Mouse (Mus musculus): ENCODE results near the gene Chn1.
A peak's percentile ranks its signal among the peaks of the same experiment; 100 is the strongest.

Chn1 gene

DNA sequence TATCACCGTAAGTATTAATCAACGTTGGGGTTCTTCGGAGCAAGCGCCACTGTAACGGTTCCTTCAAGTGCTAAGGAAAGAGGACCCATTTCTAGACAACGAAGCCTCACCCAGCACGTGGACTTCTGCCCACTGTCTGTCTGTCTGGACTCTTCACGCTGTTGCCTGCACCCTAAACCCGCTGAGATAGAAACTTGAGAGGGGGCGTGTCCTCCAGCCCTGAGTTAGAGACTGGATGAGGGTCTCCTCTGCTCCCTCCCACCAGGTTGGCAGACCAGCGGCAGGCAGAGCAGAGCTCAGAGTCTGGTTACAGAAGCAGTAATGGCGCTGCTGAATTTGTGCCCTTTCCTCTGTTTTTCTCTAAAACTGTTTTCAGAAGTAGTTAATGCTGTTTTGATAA lies 185.0 kb downstream of the Chn1 start:
- DNase-seq (ENCODE audit: low read depth), result no peak

DNA sequence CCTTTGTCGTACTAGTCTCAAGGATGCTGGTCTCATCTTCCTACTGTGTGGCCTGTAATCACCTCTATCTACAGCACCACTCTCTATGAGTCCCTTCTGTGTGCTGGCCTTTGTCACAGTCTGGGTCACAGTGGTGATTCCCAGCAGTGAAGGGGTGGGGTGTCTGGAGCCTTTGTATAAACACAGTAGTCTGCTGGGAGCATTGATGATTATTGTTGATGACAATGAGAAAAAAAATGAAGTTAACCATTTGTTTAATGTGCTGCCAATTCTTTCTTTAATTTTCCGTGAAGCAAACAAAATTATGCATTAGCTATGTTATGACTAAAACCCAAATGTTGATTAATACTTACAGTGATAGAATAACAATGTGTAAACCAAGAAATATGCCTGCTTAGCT lies 186.2 kb downstream of the Chn1 start:
- DNase-seq (ENCODE audit: low read depth), result no peak

DNA sequence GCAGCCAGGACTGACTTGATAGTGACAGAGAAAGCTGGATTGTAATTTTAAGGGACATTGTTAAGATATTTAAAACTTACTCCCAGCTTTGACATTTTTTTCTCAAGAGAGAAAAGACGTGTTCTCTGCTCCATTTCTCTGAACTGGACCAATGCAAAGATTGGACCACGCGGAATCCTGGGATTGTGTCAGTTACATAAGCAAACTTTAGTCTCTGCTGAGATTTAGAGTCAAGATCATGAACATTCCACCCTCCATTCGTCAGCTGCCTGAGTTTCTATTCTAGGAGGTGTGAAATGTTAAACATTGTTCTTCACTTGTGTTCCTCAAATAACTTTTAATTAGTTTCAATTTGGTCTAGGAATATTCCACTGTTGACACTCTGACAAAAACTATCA lies 188.0 kb downstream of the Chn1 start:
- no peak for DNase-seq (ENCODE audit: low read depth)

DNA sequence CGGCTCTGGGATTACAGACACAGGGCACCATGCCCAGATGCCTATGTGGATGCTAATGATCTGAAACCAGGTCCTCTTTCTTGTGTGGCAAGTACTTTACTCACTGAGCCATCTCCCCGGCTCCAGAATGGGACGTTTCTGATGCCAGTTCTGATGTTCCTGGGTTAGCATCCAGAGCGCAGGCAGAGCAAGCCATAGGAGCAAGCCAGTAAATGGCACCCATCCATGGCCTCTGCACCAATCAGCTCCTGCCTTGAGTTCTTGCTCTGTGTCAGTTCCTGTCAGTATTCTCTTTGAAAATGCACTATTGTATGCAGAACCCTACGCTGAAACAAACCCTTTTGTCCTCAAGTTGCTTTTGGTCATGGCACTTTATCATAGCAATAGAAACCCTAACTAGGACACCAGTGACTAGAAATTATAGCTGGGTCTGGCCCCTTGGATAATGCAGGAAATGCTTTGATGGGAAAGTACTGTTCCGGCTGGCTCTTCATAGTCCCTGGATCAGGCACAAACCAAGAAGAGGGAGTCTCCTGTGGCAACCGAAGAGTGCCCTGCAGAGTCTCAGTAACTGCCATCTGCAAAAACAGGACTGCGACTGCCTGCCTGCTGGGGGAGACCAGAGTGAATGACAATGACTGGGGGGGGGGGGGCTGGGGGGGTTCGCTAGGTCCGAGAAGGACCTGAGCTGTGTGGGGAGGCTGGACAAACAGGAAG lies 188.6 kb downstream of the Chn1 start:
- DNase-seq (ENCODE audit: low read depth), result no peak

DNA sequence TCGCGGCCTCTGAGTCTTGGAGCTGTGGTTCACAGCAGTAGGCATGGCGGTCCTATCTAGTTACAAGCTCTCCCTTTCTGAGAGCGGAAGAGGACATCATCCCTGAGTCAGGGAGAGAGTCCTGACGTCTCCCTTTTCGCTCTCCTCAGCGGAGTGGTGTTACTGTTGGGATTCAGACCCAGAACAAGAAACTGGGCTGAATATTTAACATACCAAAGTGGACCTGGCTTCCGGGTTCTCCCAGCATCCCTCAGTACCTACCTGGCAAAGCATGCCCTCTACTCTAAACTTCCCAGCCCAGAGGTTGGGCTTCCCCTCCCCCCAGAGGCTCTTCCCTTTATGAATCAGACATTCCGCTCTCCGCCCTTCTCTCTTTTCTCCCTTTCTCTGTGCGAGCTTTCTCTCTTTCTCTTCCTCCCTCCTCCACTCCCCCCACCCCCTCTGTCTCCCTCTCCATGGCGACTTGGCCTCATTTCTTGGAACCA lies 189.8 kb downstream of the Chn1 start:
- DNase-seq (ENCODE audit: low read depth), result no peak

DNA sequence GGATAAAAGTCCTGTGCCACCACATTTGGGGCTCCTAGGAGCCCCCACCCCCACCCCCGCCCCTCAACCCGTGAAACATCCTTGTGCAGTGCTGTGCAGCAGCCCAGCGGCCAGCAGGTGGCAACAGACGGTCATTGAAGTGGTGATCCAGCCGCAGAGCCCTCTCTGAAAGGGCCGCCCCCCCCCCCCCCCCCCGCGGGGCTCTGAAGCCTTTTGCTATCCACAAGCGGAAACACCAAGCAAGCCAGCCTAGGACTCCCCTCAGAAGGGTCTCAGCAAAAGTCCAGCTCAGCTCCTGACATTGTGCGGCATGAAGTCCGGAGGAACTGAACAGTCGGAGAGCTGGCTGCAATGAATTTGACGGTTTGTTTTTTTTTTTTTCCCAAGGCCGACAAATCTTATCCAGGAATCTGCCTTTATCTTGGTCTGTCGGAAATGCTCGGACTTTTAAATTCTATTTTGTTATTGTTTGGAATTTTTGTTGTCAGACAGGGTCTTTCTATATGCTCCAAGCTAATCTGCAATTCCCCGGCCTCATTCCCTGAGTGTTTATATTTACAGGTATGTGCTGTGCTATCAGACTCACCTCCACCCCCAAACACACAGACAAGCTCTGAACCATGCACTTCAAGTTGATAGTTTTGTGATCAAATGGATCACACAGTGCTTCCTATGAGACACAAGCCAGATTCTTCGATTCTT lies 190.3 kb downstream of the Chn1 start:
- DNase-seq (ENCODE audit: low read depth), result peak; percentile 50

DNA sequence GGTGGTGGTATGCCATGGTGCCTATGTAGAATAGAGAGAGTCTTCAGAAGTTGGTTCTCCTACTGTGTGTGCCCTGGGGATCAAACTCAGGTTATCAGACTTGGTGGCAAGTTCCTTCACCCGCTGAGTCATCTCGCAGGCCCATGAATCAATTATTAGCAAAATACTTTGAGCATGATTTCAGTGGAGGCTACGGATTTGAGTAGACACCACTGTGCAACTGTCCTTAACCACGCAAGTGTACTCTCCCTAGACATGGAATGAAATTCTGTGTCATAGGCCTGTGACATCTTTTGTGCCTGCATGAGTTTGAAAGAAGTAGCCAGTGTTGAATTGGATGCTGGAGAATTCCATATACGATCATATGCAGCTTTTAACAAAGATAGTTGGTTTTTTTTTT lies 194.4 kb downstream of the Chn1 start:
- no peak for DNase-seq (ENCODE audit: low read depth)

DNA sequence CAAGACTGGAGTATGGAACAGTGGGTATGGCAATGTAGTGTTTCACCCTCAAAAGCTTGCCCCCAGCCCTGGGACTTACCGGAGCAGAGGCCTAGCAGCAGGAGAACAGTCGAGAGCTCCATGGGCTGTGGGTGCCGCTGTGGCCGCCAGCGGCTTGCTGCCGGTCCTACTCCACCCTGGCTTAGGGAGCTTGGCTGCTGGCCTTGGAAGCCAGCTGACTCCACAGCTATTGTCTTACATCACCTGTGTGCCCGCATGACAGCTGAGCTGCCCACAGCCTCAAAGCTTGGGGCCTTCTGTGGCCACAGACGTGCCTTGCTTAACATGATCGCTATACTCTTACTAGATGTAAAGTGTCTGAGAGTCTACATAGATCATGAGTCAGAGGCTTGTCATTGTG lies 195.0 kb downstream of the Chn1 start, which contains the start of gene Chrna1:
Chrna1 (minus strand) TSS at position 173 of the 400 bp plus-strand sequence.
- no peak for DNase-seq (ENCODE audit: low read depth)

DNA sequence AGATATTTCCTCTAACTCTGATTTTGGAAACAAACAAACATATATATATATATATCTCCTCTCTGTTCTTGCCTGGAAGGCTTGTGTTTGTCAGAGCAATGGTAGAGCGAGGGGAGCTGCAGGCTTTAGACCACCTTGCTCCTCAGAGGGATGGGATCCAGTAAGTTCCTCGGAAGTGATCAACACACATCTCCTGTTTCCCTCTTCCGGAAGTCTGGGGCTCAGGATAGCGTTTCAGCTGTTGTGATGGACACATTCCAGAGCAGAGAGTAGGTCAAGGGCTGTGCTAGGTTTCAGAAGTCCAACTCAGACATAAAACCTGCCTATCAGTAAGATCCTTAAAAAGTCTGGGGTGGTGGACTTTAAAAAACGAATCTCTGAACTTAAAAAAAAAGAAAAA lies 196.0 kb downstream of the Chn1 start:
- DNase-seq (ENCODE audit: low read depth), result no peak

DNA sequence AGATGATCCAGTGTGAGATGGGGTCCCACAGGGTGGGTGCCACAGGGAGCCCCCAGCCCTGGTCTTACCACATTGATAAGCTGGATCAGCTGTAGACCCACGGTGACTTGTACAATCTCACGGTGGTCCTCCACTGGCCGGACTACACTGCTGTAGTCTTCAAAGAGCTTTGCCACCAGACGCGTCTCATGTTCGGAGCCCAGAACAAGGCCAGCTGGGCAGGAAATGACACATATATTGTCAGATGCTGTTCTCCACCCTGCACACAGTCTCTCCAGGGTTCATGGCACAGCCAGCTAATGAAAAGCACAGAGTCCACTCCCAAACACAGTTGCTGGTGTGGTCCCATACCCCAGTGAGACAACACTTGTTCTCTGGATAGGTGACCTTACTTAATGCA lies 200.7 kb downstream of the Chn1 start:
- no peak for DNase-seq (ENCODE audit: low read depth)

DNA sequence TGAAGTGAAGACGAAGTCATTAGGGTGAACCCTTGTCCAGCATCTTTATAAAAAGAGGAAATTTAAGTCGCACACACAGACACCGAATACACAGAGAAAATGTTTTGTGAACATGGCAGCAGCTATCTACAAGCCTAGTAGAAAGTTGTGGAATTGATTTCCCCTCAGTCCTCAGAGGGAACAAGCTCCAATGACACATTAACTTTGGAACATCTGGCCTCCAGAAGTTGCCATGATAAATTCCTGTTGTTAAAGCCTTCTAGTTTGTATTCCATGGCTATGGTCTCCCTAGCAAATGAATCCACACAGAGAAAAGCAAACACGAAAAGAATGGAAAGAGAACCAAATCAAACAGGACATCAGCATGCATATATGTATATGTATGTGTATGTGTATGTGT lies 201.6 kb downstream of the Chn1 start:
- no peak for DNase-seq (ENCODE audit: low read depth)

DNA sequence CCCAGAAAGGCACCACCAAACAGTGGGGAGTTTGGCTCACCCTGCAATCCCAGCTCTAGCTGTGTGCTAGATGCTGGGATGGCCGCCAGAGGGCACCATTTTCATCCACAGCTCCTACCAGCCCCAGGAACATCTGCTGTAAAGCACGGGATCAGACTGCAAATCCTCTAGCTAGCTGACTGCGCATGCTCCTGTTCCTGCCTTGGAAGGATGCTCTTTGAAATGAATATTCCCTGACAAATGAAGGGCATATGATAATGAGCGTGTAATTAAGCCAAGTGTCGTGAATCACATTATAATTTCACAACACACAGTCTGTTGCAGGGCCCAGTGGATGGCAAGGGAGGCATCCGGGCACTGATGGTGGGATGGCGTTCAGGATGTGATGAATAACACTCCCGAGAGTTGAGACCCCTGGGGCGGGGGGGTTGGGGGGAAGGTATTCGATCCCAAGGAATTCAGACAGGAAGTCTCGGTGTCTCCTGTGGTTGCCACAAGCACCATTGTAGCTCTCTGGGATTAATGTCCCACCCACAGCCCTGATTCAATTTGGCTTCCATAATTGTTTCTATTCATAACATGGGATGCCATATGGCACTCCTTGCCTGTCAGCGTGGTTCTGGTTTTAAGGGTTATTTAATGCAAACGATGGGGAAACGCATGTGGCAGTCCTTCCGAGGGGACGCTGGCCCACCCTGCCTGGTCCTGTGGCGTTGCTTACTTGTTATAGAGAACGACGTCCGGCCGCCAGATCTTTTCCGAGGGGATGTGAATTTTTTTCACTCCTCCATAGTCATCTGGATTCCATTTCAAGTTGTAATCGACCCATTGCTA lies 202.4 kb downstream of the Chn1 start:
- DNase-seq (ENCODE audit: low read depth), result no peak

DNA sequence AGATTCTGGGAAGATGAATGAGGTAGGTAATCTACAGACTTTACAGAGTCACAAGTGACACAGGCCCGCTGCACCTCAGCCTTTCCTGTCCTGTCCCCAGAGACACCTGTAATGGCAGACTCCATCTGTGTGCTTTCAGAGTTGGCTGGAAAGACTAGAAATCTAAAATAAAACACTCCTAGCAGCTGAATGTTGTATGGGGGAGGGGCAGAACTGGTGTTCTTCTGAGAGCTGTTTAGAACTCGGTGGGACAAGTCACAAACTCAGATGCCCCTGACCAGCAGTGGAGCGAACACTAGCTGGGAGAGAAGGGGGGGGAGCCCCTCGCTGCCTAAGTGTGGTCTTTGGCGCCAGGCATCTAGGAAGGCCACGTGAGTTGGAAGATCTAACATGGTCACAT lies 203.2 kb downstream of the Chn1 start:
- DNase-seq (ENCODE audit: low read depth), result no peak

DNA sequence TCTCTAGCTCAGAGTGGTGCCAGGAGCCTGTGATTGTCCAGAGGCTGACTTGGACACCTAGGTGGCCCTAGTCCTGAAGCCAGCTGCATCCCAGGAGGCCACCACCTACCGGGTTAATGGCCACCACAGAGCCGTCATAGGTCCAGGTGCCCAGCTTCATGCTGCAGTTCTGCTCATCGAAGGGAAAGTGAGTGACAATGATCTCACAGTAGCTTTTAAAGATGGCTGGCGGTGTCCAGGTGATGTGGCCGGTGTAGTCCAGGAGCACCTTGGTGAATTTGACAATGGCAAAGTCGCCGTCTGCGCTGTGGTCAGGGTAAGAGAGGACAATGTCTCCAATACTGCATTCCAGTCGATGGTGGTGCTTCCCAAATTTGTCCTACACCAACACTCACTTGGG lies 203.8 kb downstream of the Chn1 start:
- DNase-seq (ENCODE audit: low read depth), result no peak

DNA sequence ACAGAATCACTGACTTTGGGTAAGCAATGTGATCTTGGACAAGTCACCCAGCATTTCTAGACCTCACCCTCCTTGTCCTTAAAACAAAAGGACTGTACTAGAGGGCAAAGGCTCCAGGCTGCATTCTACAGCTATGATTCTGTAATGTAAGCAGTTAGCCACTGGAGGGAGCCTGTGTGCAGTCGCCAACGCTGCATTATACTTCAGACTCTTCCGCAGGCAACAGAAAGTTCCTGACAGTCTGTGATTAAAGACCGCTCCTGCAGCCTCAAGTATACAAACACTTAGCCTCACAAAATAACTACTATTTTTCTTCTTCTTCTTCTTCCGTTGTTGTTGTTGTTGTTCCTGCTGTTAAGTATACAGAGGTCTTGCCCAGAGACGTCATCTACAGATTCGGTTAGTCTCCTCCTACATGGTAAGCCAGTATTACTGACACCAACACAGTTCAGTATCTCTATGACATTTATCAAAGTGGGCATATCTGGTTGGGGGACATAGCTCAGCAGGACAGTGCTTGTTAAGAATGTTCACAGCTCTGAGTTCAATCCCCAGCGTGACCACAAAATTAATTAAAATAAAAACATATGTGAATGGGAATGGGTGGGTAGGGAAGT lies 208.0 kb downstream of the Chn1 start:
- DNase-seq (ENCODE audit: low read depth), result no peak

DNA sequence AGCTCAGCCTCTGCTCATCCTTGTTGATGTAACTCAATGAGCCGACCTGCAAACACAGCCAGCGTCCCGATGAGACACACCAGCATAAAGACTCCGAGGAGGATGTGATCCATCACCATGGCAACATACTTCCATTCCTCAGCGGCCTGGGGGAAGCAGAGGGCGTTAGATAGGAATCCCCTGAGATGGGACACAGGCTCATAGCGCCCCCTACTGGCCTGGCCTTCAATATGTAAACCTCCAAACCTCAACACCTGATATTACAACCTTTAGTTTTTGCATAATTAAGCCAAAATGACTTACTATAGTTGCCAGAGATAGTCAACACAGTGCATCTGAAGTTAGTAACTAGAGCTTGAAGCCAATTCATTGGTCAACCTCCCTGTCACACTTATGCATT lies 209.0 kb downstream of the Chn1 start:
- DNase-seq (ENCODE audit: low read depth), result no peak

DNA sequence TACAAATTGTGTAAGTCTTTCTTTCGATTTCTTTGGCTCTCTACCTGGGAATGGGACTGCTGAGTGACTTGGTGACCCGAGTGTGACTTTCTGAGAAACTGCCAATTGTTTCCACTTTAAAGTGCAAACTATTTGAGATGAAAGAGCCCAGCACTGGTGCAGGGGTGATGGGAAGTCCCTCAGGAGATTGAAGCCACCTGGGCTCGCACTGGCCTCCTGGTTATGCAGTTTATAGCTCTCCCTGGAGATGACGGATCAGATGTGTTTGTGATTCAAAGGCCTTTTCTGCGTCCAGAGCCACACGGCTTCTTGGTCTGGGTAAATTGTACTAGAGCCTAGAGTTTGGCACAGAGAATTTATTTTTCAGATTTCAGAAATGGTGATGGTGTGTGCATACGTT lies 211.5 kb downstream of the Chn1 start:
- no peak for DNase-seq (ENCODE audit: low read depth)

DNA sequence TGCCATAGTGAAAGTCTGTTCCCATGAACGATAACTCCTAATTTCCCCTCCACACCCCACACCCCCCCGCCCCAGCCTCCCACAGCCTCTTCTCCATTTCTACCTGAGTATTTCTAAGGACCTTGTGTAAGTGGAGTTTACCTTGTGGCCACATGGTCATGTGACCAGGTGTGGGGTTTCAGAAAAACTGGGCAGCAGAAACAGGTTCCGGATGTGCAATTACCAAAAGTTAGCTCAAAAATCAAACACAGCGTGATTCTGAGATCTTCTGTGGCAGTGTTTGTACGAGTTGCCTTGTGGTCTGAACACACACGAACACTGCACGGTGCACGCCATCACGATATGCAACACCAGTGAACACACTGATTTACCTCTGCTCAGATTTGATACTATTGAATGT lies 212.5 kb downstream of the Chn1 start:
- DNase-seq (ENCODE audit: low read depth), result no peak

DNA sequence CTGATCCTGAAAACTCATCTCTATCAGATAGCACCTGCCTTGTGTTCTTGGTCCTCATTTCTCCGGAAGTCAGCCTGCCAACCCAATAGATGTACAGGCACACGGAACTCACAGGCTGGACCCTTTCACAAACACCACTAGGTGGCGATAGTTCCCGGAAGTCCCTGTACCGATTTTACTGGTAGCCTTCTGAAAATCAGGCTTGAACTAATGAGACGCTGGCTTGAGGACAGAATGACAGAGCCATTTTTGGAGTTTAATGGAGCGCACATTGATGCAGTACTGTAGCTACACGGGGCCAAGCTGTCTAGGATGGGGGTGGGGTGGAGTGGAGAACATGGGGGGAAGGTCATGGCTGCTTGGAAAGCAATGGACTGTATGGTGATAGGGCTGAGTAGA lies 213.5 kb downstream of the Chn1 start:
- DNase-seq (ENCODE audit: low read depth), result peak; percentile 63

DNA sequence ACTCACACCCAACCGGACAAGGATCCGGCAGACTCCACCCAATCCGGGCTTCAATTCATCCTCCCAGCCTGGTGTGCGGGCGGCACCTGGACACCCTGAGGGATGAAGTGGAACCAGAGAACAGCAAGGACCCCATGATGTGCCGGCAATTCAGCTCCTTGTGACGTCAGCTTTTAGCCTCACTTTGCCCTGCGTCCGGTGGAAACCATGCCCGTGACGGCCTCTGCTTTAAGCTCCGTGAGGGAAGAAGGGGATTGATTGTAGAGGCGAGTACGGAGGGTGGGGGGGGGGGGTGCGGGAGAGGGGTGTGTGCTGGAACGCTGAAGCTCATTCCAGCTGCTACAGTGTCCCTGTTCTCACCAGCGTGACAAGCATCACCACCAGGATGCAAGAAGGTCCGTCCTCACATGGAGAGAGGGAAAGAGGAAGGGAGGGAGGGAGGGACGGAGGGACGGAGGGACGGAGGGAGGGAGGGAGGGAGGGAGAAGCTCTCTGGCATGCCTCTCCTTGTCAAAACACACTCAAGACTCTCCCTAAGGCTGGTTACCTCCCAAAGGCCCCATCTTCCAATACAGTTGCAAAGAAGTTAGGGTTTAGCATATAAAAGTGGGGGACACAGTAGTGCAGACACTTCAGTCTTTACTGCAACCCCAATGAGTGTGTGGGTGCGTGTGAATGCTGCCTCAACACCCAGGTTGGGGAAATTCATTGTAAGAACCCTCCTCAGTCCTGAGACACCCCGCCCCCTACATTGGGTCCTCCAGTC lies 214.1 kb downstream of the Chn1 start:
- no peak for DNase-seq (ENCODE audit: low read depth)

Measured in c-Kit-positive CD71-negative TER-119-negative erythroid progenitor cells, embryonic 14.5 days (primary cell).